Mouse (Mus musculus): ENCODE measurements around the gene Actg2.

The Actg2 gene

DNA sequence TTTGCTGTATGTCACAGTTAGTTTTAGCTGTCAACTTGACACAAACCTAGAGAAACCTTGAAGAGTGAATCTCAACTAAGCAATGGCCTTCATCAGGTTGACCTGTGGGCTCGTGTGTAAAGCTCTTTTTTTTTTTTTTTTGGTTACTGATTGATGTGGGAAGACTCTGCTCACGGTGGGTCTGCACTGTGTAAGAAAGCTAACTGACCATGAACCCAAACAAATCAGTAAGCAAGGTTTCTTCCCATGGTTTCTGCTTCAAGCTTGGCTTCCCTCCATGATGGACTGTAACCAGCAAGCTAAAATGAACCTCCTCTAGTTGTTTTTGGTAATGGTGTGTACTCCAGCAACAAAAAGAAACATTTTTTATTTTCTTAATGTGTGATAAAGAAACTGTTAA is 56.9 kb downstream of the Actg2 start:
- DNase-seq (ENCODE audit: low spot score), result no peak

DNA sequence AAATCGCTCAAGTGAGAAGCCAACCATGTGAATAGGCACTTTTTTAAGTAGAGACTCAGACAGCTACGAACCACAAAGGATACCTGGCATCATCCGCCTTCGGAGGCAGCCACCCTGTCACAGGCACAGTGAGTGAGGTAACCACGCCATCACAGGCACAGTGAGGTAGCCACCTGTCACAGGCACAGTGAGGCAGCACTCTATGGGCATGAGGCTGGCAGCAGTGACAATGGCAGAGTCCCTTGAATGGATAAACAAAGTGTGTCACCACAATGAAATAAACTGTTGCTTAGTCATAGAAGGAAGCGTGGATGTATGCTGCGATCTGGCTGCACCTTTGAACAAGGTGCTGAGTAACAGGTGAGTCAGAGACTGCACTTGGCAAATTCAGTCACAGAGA is 57.4 kb downstream of the Actg2 start:
- DNase-seq (ENCODE audit: low spot score), result no peak

DNA sequence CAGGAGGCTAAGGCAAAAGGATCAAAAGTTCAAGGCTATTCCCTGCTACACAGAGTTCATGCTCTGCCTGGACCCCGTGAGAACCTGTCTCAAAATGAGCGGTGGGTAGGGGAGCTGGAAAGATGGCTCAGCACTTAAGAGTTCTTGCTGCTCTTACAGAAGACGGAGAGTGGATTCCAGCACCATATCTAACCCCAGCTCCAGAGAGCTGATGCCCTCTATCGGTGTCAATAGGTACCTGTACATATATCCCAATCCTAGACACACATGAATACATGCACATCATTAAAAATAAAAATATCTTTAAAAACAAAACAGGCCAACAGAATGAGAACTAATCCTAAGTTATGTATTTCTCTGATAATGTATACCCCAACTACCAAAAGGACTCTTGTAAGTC is 57.8 kb downstream of the Actg2 start:
- no peak for DNase-seq (ENCODE audit: low spot score)

DNA sequence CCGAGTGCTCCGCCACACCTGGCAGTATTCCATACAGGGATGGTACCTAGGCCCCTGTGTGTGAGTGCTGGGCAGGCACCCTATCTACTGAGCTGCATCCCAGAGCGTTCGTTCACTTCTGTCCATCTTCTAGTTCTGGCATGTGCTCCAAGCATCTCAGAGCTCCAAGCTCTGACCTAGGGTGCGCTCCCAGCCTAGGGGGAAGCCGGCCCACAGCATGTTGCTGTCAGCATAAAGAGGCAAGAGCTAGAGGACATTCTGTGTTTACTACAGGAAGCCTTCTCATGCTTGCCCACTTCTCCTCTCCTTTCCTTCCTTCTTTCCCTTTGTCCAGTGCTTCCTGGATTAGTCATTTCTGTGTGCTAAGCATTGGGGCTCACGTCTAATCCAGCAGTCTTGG is 60.6 kb downstream of the Actg2 start:
- no peak for DNase-seq (ENCODE audit: low spot score)

DNA sequence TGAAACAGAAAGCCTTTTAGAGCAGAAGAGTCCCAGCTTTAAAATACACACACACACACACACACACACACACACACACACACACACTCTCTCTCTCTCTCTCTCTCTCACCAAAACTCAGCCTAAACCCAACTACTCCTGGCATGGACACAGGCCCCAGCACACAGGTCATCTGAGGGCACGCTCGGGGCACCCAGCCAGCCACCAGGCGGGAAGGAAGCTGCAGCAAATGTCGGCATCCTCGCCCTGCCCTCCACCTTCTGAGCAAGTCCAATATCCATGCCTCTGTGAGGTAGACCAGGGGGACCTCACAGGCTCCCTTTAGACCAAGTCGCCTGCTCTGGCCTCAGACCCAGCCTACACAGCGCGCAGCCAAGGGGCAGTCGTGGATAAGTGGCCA is 62.8 kb downstream of the Actg2 start:
- no peak for DNase-seq (ENCODE audit: low spot score)

DNA sequence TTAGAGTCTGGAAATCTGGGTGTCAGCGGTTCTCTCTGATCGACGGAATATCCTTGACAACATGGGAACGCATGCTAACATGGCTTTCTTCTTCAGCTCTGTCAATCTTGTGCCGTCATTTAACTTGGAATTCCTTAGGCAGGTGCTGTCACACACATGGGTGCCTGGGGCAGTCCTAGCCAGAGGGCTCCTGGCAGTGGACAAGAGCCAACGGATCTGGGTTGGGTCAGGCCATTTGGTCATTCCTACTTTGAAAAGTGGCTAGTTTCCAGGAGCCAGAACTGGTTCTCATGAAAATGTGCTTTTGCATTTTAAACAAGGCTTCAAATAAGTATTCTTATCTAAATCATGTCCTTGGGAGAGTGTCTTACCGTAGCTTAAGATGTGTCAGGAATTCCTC is 64.3 kb downstream of the Actg2 start:
- no peak for DNase-seq (ENCODE audit: low spot score)

DNA sequence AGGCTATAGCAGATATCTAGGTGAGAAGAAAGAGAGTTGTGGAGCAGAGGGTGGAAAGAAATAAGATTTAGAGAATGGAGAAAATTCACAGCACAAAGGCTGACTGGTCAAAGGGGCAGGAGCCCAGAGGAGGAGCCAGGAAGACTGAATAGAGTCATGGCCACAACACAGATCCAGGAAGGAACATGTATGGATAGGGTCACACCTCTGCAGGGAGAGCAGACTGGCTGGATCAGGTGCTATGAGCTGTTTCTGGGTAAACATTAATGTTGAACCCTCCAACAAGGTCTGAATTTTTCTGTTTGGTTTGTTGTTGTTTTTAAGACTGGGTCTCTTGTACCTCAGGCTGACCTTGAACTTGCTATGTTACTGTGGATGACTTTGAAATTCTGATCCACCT is 72.1 kb downstream of the Actg2 start:
- DNase-seq (ENCODE audit: low spot score), result no peak

All from yolk sac, embryonic 10.5 days (tissue).